Mouse (Mus musculus) small intestine, adult 2 months (tissue): Measurements from ENCODE around the gene Pik3c2b.

ENCODE experiments used
- CTCF ChIP-seq: fragments of 200-500 bp; IDR thresholded peaks from 2 replicates; pipeline ENCODE4 v1.5.1; 2012; ENCODE audit warnings: low read depth, mild to moderate bottlenecking, control low read depth, inconsistent platforms, low read length, moderate library complexity, mixed read lengths; ENCODE audit not compliant: insufficient replicate concordance, insufficient read length; ENCODE audit errors: extremely low read depth
- POLR2A ChIP-seq: fragments of 200-500 bp; IDR thresholded peaks from 2 replicates; pipeline ENCODE4 v1.6.1; 2012; ENCODE audit warnings: low read depth, mild to moderate bottlenecking, control low read depth, inconsistent platforms, low read length, moderate library complexity

DNA sequence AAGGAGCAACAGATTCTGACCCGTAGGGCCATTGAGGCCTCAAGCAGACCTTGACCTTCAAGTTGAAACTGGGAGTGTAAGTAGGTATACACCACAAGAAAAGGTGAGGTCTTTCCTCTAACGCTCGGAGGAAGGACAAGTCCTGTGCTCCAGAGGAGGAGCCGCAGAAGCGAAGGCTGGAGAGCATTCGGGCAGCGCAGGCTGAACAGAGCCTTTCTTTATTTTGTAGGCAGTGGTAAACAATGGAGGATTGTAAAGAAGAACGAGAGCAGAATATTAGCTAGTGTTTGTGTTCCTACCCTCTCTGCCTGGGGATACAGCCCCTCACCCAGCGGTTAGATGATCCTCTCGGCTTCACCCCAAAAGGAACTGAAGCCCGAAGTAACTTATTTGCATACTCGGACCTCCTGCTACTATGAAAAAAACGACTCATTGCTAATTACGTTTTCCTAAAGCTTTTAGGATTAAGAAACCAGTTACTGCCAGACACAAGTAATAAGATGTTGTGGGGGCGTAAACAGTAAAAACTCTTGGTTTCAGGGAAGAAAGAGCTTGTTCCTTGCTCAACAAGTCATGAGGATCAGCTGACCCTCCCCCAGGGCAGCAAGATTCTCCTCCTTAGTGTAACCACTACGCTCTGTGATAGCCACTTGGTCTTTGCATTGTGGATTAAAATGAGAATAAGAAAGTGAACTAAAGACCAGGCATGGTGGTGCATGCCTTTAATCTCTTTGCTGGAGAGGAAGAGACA, 84.2 kb downstream of the Pik3c2b start:
- TF ChIP-seq CTCF: no peak
- peak; percentile 82; the same call in 1 of the 2 replicates for TF ChIP-seq POLR2A
